ENCODE assay signal across 7 mouse cellular contexts in genomic region chr6:92940191-92941131, GRCm38 (mm10). TPM values are rescaled to one million over a fixed set of nuclear protein-coding genes. Genes with fewer than 3 reads are reported as not detected.
A peak's percentile ranks its signal among the peaks of the same experiment; 100 is the strongest.
DNase-seq lines count a peak whose midpoint lies in the region; ATAC-seq lines count a peak whose summit lies in the region.

No protein-coding gene starts in this region.

- no peaks in the 10 kb centered on the region for H3K9me3 ChIP-seq in intestine, embryonic 16.5 days (ENCODE audit: control insufficient read depth, low read length)
- H3K9me3 ChIP-seq in limb, embryonic 15.5 days = no peaks in the 10 kb centered on the region

- DNase-seq in R1 (ENCODE audit: low read depth, low spot score) = peak; percentile 62
- DNase-seq in brain, adult 2 months (ENCODE audit: low read depth, low spot score) = peak; percentile 44
- peak; percentile 14 to 30 for DNase-seq in gastrocnemius, postnatal 36 days
- DNase-seq in neural tube, embryonic 10.5 days (ENCODE audit: extremely low spot score, low spot score) = peak; percentile 56
- no peak for DNase-seq in spleen, postnatal 4 days (ENCODE audit: low spot score in 2 of 2)

- H3K9ac ChIP-seq in intestine, embryonic 16.5 days (ENCODE audit: low read depth, low read length) = peak overlapping the region; percentile 64
- H3K9ac ChIP-seq in limb, embryonic 15.5 days = peak overlapping the region; percentile 14; the same call in 1 of the 2 replicates

- H3K4me3 ChIP-seq in intestine, embryonic 16.5 days (ENCODE audit: low read length) = peak overlapping the region; percentile 69
- peak overlapping the region; percentile 59 for H3K4me3 ChIP-seq in limb, embryonic 15.5 days

- intact Hi-C loops in gastrocnemius, postnatal 36 days (cut with DNase I) = loop anchor here (2.0 to 10.0 kb wide), 3 partner anchors 66 to 502 kb away; no protein-coding TSS in a partner anchor

- WGBS in intestine, embryonic 16.5 days = 2% methylated on average over 37 of the region's 37 CpGs
- WGBS in limb, embryonic 15.5 days = 1% methylated on average over 37 of the region's 37 CpGs

- H3K4me1 ChIP-seq in intestine, embryonic 16.5 days (ENCODE audit: control insufficient read depth, insufficient read depth, low read length) = peaks cover 5% of the 10 kb centered on the region
- H3K4me1 ChIP-seq in limb, embryonic 15.5 days = peaks cover 20% of the 10 kb centered on the region

- no peaks in the 10 kb centered on the region for H3K36me3 ChIP-seq in intestine, embryonic 16.5 days (ENCODE audit: control insufficient read depth, insufficient read depth, low read length)
- 0 out of 2 replicates have a peak, but pooled peaks cover 12% of the 10 kb centered on the region for H3K36me3 ChIP-seq in limb, embryonic 15.5 days

- ATAC-seq in intestine, embryonic 16.5 days = no peak
- ATAC-seq in limb, embryonic 15.5 days (ENCODE audit: insufficient number of reproducible peaks, low FRiP score, low TSS enrichment, low read depth) = no peak

- no peaks in the 10 kb centered on the region; the same call in 1 of the 2 replicates for H3K27me3 ChIP-seq in intestine, embryonic 16.5 days (replicated peaks; ENCODE audit: control insufficient read depth, insufficient read depth, low read length)
- peaks cover 12% of the 10 kb centered on the region for H3K27me3 ChIP-seq in limb, embryonic 15.5 days

- H3K27ac ChIP-seq in intestine, embryonic 16.5 days (ENCODE audit: low read length) = peak overlapping the region; percentile 80
- H3K27ac ChIP-seq in limb, embryonic 15.5 days = peak overlapping the region; percentile 88

- peak overlapping the region; percentile 95 for H3K4me2 ChIP-seq in intestine, embryonic 16.5 days (ENCODE audit: low read depth, low read length)
- peak overlapping the region; percentile 80 for H3K4me2 ChIP-seq in limb, embryonic 15.5 days

RNA-seq across cellular contexts. Expression of gene Adamts9, which starts 2.8 kb away (rescaled TPM):
- total RNA-seq in gastrocnemius, postnatal 36 days (2021) = 1 to 10 TPM; 6.2 to 7.6 TPM
- polyA plus RNA-seq in intestine, embryonic 16.5 days (2015; fragmentation: Nextera tagmentation; extraction: Ambion mirVana) = 7.9 and 9.4 TPM in 2 replicates
- polyA plus RNA-seq in limb, embryonic 15.5 days (2015; fragmentation: Nextera tagmentation; extraction: Ambion mirVana) = 4.9 and 6.9 TPM in 2 replicates

Comparison
In these comparisons a context has a peak if more than half of its experiments do, and no peak if none do; other contexts are left out.
1. DNase-seq: peak in R1 (single experiment), brain, adult 2 months (single experiment), gastrocnemius, postnatal 36 days (2 of 2) and neural tube, embryonic 10.5 days (single experiment); none in spleen, postnatal 4 days (0 of 2).